Mouse (Mus musculus) hindbrain, embryonic 13.5 days (tissue): Measurements from ENCODE around the gene Tspo2. TPM values are rescaled to one million over a fixed set of nuclear protein-coding genes. Genes with fewer than 3 reads are reported as not detected.

Experiments used
- ATAC-seq: fragments of 200-750 bp; cut with Nextera tagmentation; 2 replicates; pipeline ENCODE4 v1.8.0; 2017; ENCODE audit warnings: moderate TSS enrichment; ENCODE audit not compliant: low FRiP score
- H3K27ac ChIP-seq: fragments of 300-500 bp; sonication (generic); 2 replicates; pipeline ENCODE4 v1.5.1; 2015; ENCODE audit warnings: inconsistent platforms, mild to moderate bottlenecking, moderate library complexity
- H3K27me3 ChIP-seq: fragments of 300-500 bp; sonication (generic); 2 replicates; pipeline ENCODE4 v1.6.1; 2015; ENCODE audit warnings: mild to moderate bottlenecking, inconsistent platforms
- H3K36me3 ChIP-seq: fragments of 300-500 bp; sonication (generic); 2 replicates; pipeline ENCODE4 v1.6.1; 2015; ENCODE audit warnings: mild to moderate bottlenecking, inconsistent platforms
- H3K4me1 ChIP-seq: fragments of 300-500 bp; sonication (generic); replicated peaks from 2 replicates; pipeline ENCODE4 v1.6.1; 2015; ENCODE audit warnings: inconsistent platforms
- H3K4me2 ChIP-seq: fragments of 300-500 bp; sonication (generic); 2 replicates; pipeline ENCODE4 v1.6.1; 2015; ENCODE audit warnings: inconsistent platforms, mild to moderate bottlenecking, moderate library complexity
- H3K4me3 ChIP-seq: fragments of 300-500 bp; sonication (generic); 2 replicates; pipeline ENCODE4 v1.5.1; 2015; ENCODE audit warnings: mild to moderate bottlenecking, inconsistent platforms
- H3K9ac ChIP-seq: fragments of 300-500 bp; sonication (generic); 2 replicates; pipeline ENCODE4 v1.6.1; 2015; ENCODE audit warnings: mild to moderate bottlenecking, inconsistent platforms
- H3K9me3 ChIP-seq: fragments of 300-500 bp; sonication (generic); 2 replicates; pipeline ENCODE4 v1.6.1; 2016; ENCODE audit warnings: inconsistent platforms
- WGBS: fragments of 180-500 bp; shearing (Covaris S2); methylation state at CpG from one replicate; pipeline ENCODE4 v1.1.7; 2015; 5-methylcytosine and 5-hydroxymethylcytosine counted together
- polyA plus RNA-seq: library from polyadenylated mRNA; unstranded; fragments of >200 nt; fragmentation: Nextera tagmentation; extraction: Ambion mirVana; gene quantifications from 2 replicates; pipeline ENCODE4 v1.2.1, GENCODE M21; 2015

Gene Tspo2
- polyA plus RNA-seq, 1 experiment from 2014 or later = 1.8 TPM

- WGBS = 46% methylated on average over 16 of the region's 16 CpGs
- Histone ChIP-seq H3K4me3 (no peak overlapping the region), H3K27me3 (no peaks in the 10 kb centered on the region), H3K9me3 (no peaks in the 10 kb centered on the region), H3K4me2 (no peak overlapping the region), H3K4me1 (no peaks in the 10 kb centered on the region), H3K36me3 (no peaks in the 10 kb centered on the region), H3K27ac (no peak overlapping the region), H3K9ac (no peak overlapping the region)
- ATAC-seq = no peak
These were observed 7.7 kb downstream of the Tspo2 start for GRCm38 (mm10) chr17:48443542-48444145.

DNA sequence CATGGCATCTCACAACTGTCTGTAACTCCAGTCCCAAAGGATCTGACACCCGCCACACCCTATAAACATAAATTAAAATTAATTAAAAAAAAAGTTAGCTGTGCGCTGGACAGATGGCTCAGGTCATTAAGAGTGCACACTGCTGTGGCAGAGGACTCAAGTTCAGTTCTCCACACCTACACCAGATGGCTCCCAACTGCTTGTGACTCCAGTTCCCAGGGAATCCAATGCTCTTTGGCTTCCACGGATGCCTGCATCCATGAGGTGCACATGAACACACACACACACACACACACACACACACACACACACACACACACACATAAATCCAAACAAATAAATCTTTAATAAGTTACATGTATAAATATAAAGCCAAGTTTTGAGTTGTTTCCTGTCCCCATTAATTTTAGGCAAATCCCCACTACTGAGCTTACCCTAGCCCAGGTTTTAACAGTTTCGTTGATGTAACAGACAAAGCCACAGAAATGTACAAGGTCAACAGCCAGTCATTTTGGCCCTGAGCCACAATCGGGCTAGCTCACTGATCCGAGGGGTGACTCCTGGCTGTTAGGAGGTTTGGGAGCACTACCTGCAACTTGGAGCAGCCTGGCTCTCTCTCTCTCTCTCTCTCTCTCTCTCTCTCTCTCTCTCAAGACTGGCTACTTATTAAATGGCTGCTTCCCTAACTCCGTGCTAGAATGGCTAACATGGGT, 8.4 kb downstream of the Tspo2 start:
- Histone ChIP-seq H3K4me2 (no peak overlapping the region), H3K36me3 (no peaks in the 10 kb centered on the region), H3K9me3 (no peaks in the 10 kb centered on the region), H3K27me3 (no peaks in the 10 kb centered on the region), H3K4me3 (no peak overlapping the region), H3K27ac (no peak overlapping the region), H3K4me1 (peaks cover 3% of the 10 kb centered on the region), H3K9ac (no peak overlapping the region)
- 0 out of 2 replicates have a peak, but pooled peaks have one; percentile 17 for ATAC-seq
- 62% methylated on average over 7 of the region's 7 CpGs for WGBS

DNA sequence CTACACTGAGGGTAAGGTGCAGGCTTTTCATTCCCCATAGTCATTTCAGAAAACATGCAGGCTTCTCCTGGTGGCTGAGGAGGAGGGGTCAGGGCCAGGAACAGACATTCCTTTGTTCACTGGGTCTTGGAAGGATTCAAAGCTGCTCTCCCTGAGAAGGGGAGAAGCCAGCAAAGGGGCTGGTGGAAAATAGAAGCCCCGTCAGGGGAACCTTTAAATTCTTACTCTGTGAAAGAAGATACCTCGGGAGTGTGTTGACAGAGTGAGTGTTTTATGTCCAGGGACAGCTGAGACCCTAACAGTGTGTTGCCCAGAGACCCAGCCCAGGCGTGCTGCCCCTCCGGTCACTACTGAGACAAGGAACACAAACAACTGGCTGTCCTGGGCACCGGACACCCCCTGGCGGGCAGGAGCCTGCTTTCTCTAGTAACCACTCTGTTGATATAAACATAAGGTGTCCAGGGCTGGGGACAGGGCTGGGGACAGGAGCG, 13.9 kb downstream of the Tspo2 start:
- H3K4me3 ChIP-seq = no peak overlapping the region
- H3K27ac ChIP-seq = peak overlapping the region; percentile 60
- 0 out of 2 replicates have a peak, but pooled peaks have one; percentile 36 for ATAC-seq
- peaks cover 30% of the 10 kb centered on the region for H3K4me1 ChIP-seq
- no peaks in the 10 kb centered on the region for H3K36me3 ChIP-seq
- no peak overlapping the region for H3K4me2 ChIP-seq
- H3K9ac ChIP-seq = no peak overlapping the region
- no peaks in the 10 kb centered on the region for H3K27me3 ChIP-seq
- no peaks in the 10 kb centered on the region for H3K9me3 ChIP-seq
- 44% methylated on average over 7 of the region's 7 CpGs for WGBS

- Histone ChIP-seq H3K4me2 (no peak overlapping the region), H3K36me3 (no peaks in the 10 kb centered on the region), H3K9ac (no peak overlapping the region), H3K9me3 (no peaks in the 10 kb centered on the region), H3K27ac (0 out of 2 replicates have a peak overlapping the region, but pooled peaks have one; percentile 44), H3K27me3 (no peaks in the 10 kb centered on the region), H3K4me3 (no peak overlapping the region), H3K4me1 (peaks cover 32% of the 10 kb centered on the region)
- 82% methylated on average over 1 of the region's 1 CpGs for WGBS
- ATAC-seq = no peak
These were observed 14.8 kb downstream of the Tspo2 start for GRCm38 (mm10) chr17:48436487-48436886.

- no peaks in the 10 kb centered on the region for H3K9me3 ChIP-seq
- 84% methylated on average over 5 of the region's 5 CpGs for WGBS
- no peak overlapping the region for H3K9ac ChIP-seq
- peaks cover 32% of the 10 kb centered on the region for H3K4me1 ChIP-seq
- H3K4me2 ChIP-seq = no peak overlapping the region
- no peak overlapping the region for H3K27ac ChIP-seq
- H3K36me3 ChIP-seq = no peaks in the 10 kb centered on the region
- no peaks in the 10 kb centered on the region for H3K27me3 ChIP-seq
- no peak for ATAC-seq
- no peak overlapping the region for H3K4me3 ChIP-seq
These were observed 16.8 kb downstream of the Tspo2 start for GRCm38 (mm10) chr17:48434479-48434878.

GRCm38 (mm10) chr17:48433689-48434330, 17.5 kb downstream of the Tspo2 start:
- H3K27ac ChIP-seq = no peak overlapping the region
- peaks cover 32% of the 10 kb centered on the region for H3K4me1 ChIP-seq
- no peak for ATAC-seq
- no peak overlapping the region for H3K9ac ChIP-seq
- 71% methylated on average over 6 of the region's 6 CpGs for WGBS
- H3K36me3 ChIP-seq = no peaks in the 10 kb centered on the region
- H3K4me3 ChIP-seq = no peak overlapping the region
- no peaks in the 10 kb centered on the region for H3K9me3 ChIP-seq
- H3K27me3 ChIP-seq = no peaks in the 10 kb centered on the region
- H3K4me2 ChIP-seq = no peak overlapping the region

GRCm38 (mm10) chr17:48433006-48433655, 18.2 kb downstream of the Tspo2 start:
- Histone ChIP-seq H3K27me3 (no peaks in the 10 kb centered on the region), H3K27ac (no peak overlapping the region; the same call in 1 of the 2 replicates), H3K4me2 (no peak overlapping the region), H3K9me3 (no peaks in the 10 kb centered on the region), H3K4me1 (peaks cover 32% of the 10 kb centered on the region), H3K4me3 (no peak overlapping the region), H3K9ac (no peak overlapping the region), H3K36me3 (no peaks in the 10 kb centered on the region)
- 81% methylated on average over 20 of the region's 20 CpGs for WGBS
- no peak for ATAC-seq

DNA sequence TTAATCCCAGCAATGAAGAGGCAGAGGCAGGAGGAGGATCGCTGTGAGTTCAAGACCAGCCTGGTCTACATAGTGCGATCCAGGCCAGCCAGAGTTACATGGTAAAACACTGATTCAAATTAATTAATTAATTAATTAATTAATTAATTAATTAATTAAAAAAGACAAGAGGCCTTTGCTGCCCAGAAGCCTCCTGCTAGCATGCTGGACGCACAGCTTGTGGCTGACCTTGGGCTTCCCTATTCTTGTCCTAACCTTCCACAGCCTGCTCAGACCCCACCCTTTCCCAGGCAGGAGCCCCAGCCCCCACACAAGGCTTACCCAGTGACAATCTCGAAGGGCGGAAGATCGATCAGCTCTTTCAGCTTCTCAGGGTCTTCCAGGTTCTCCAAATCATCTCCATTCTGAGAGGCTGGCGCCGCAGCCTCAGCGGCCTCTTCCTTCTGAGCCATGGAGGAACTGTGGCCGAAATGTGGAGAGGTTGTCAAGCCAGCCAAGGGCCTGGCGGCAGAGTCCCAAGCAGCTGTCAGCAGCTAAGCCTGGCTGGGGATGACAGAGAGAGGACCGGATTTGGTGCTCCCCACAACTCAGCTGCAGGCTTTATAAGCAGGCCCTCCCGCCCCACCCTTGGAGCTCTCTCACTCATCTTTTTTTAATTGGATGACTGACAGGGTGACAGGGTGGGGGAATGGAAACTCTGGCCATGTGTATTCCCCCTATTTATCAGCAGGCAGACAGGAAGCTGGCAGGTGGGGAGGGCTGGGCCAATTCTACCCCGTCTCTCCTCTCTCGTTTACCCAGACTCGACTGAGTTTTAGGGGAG, 19.0 kb downstream of the Tspo2 start, which contains the start of gene Apobec2:
Apobec2 (minus strand) TSS at position 773 of the 823 bp plus-strand sequence.
- ATAC-seq = peak; percentile 53
- H3K27ac ChIP-seq = no peak within 1 kb of the TSS; the same call in 1 of the 2 replicates

DNA sequence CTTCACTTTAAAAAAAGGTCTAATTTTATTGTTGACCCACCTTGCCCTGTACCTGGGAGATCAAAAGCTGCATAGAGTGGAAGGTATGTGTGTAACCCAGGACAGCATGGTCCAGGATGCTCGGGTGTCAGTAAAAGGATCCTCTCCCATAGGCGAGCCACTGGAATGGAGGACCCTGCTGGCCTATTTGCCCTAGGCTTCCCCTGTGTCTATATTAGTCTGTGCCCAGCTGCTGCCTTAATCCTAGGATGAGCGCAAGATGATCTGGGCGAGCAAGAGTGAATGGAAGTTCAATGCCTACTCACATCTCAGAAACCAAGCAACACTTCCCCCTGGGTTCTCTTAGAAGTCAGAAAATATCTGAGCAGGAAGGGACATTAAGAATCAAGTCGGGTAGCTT, 20.3 kb downstream of the Tspo2 start:
- H3K27me3 ChIP-seq = no peaks in the 10 kb centered on the region
- no peak overlapping the region for H3K4me3 ChIP-seq
- WGBS = 81% methylated on average over 5 of the region's 5 CpGs
- no peaks in the 10 kb centered on the region for H3K36me3 ChIP-seq
- H3K4me1 ChIP-seq = peaks cover 27% of the 10 kb centered on the region
- no peak for ATAC-seq
- H3K27ac ChIP-seq = no peak overlapping the region
- H3K9ac ChIP-seq = no peak overlapping the region
- no peaks in the 10 kb centered on the region for H3K9me3 ChIP-seq
- no peak overlapping the region for H3K4me2 ChIP-seq

More for the DNA sequence above, 19.0 kb downstream of the Tspo2 start, which contains the start of gene Apobec2:
- Histone ChIP-seq H3K4me3 (no peak within 1 kb of the TSS), H3K4me1 (peaks cover 27% of the 10 kb centered on the region), H3K9me3 (no peaks in the 10 kb centered on the region), H3K9ac (no peak within 1 kb of the TSS), H3K36me3 (no peaks in the 10 kb centered on the region), H3K4me2 (no peak within 1 kb of the TSS), H3K27me3 (no peaks in the 10 kb centered on the region)
- 74% methylated on average over 16 of the region's 16 CpGs for WGBS

DNA sequence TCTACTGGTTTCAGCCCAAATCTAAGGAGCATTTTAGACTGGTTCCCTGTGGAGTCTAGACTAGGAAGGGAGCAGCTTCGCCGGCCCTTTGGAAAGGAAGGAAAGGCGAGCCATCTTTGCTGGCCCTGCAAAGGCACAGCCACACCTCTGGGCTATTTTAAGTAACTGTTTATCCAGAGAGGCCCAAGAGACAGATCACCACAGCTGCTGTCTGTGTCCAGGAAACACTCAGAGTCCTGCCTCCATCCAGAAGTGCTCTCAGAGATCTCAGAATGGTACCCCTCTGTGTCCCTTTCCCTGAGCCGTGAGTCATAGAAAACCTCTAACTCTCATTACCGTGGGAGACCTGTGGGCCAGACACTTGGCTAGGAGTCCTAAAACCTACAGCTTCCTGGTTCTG, 20.9 kb downstream of the Tspo2 start:
- ATAC-seq = no peak

GRCm38 (mm10) chr17:48427852-48428530, 23.3 kb downstream of the Tspo2 start:
- Histone ChIP-seq H3K4me2 (no peak overlapping the region), H3K36me3 (no peaks in the 10 kb centered on the region), H3K4me3 (no peak overlapping the region), H3K9me3 (no peaks in the 10 kb centered on the region), H3K9ac (no peak overlapping the region), H3K4me1 (peaks cover 23% of the 10 kb centered on the region), H3K27me3 (no peaks in the 10 kb centered on the region), H3K27ac (no peak overlapping the region)
- ATAC-seq = no peak
- WGBS = 65% methylated on average over 11 of the region's 11 CpGs

More for the DNA sequence above, 20.9 kb downstream of the Tspo2 start:
- H3K9ac ChIP-seq = no peak overlapping the region
- no peaks in the 10 kb centered on the region for H3K27me3 ChIP-seq
- no peak overlapping the region for H3K27ac ChIP-seq
- no peaks in the 10 kb centered on the region for H3K9me3 ChIP-seq
- no peaks in the 10 kb centered on the region for H3K36me3 ChIP-seq
- H3K4me3 ChIP-seq = no peak overlapping the region
- 71% methylated on average over 5 of the region's 5 CpGs for WGBS
- no peak overlapping the region for H3K4me2 ChIP-seq
- peaks cover 31% of the 10 kb centered on the region for H3K4me1 ChIP-seq
